Mouse (Mus musculus): Measurements from ENCODE around the gene Gpr1. TPM values are rescaled to one million over a fixed set of nuclear protein-coding genes. Genes with fewer than 3 reads are reported as not detected.

The Gpr1 gene
- polyA plus RNA-seq, 1 experiment from 2014 or later = 0.08 TPM

DNA sequence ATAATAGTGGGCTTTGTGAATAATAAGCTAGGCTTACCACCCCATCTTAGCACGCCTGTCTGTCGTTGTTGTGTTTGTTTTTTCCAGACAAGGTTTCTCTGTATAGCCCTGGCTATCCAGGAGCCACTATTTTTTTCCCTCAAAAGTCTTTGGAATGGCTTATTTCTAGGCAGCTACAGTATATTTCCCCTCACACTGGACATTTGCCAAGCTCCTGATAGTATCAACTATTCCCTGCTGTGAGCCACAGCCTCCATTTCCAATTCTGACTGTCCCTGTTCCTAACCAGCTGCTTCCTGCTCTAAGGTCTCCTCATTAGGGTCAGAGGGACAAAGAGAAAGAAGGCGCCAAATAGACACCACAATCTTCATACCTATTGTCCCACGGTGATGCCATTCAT is 40.8 kb upstream of the Gpr1 start:
- H3K27ac ChIP-seq (ENCODE audit: low read depth, low read length) = no peak overlapping the region
- no peaks in the 10 kb centered on the region for H3K36me3 ChIP-seq (ENCODE audit: control insufficient read depth, insufficient read depth, low read length)
- 0 out of 2 replicates have a peak, but pooled peaks cover 7% of the 10 kb centered on the region for H3K4me1 ChIP-seq (replicated peaks; ENCODE audit: control insufficient read depth, insufficient read depth, low read length)
- peak; percentile 42 for DNase-seq (ENCODE audit: low spot score)
- WGBS = 28% methylated on average over 4 of the region's 4 CpGs
- no peak overlapping the region for H3K9ac ChIP-seq (ENCODE audit: low read depth, low read length)
- H3K4me2 ChIP-seq (replicated peaks; ENCODE audit: low read depth, low read length) = no peak overlapping the region
- H3K4me3 ChIP-seq (ENCODE audit: low read depth, low read length) = no peak overlapping the region
- ATAC-seq (ENCODE audit: low FRiP score) = no peak
- H3K9me3 ChIP-seq (ENCODE audit: control insufficient read depth, low read length) = no peaks in the 10 kb centered on the region
- peaks cover 54% of the 10 kb centered on the region for H3K27me3 ChIP-seq (ENCODE audit: control insufficient read depth, insufficient read depth, low read length)

DNA sequence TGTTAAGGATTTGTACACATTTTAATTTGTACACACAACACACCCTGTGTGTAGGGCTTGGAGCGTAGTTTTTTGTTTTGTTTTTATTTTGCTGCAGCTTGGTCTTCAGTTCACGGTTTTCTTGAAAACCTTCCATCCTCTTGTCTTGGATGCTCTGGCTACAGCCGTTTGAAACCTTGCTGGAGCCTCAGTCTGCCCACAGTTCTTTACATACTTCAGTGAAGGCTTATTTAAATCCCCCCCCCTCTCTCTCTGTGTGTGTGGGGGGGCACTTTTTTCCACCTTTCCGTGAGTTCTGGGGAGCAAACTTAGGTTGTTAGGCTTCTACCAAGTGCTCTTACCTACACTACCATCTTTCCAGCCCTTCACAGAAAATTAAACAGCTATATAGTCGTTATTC is 38.9 kb upstream of the Gpr1 start:
- WGBS = 16% methylated on average over 5 of the region's 5 CpGs
- H3K9ac ChIP-seq (ENCODE audit: low read depth, low read length) = no peak overlapping the region
- no peak for ATAC-seq (ENCODE audit: low FRiP score)

DNA sequence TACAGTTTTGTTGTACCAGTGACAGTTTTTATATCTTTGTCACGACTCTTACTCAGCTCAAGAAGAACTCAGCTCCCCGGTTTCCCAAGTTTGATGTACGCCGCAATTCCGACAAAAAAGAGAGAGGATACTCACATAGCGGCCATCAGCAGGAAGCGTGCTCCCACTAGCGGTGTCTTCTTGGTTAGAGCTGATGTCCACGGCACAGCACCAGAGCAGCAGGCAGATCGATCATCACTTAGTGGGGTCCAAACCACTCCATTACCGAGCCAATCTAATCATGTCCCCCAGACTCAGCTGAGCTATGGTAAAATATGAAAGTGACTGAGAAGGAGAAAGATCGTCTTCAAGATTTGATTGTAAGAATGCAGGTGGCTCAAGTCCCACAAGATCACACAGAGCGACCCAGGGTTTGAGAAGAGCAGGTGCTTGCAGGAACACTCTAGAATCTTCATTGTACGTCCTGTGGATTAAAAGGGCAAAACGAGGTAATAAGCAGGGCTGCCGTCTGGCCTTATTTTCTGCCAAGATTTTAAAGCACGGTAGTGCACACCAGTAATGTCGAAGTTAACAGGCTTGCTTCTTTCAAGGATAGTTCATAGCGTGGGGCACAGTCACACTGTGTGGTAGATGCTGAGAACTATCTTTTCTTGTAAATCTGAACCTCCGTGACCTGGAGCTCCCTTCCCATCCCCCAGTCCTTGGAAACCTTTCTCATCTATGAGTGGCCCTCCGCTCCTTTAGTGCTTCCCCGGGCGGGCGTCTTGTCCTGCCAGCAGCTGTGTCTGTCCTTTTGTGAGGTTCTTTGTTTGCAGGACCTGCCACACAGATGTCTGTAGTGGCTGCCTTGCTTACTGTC is 38.2 kb upstream of the Gpr1 start:
- H3K4me2 ChIP-seq (replicated peaks; ENCODE audit: low read depth, low read length) = no peak overlapping the region; the same call in 1 of the 2 replicates
- DNase-seq (ENCODE audit: low spot score) = peak; percentile 66
- H3K4me1 ChIP-seq (replicated peaks; ENCODE audit: control insufficient read depth, insufficient read depth, low read length) = 0 out of 2 replicates have a peak, but pooled peaks cover 7% of the 10 kb centered on the region
- no peaks in the 10 kb centered on the region for H3K9me3 ChIP-seq (ENCODE audit: control insufficient read depth, low read length)
- H3K36me3 ChIP-seq (ENCODE audit: control insufficient read depth, insufficient read depth, low read length) = no peaks in the 10 kb centered on the region
- ATAC-seq (ENCODE audit: low FRiP score) = peak; percentile 59
- H3K4me3 ChIP-seq (ENCODE audit: low read depth, low read length) = no peak overlapping the region
- H3K27me3 ChIP-seq (ENCODE audit: control insufficient read depth, insufficient read depth, low read length) = peaks cover 59% of the 10 kb centered on the region
- H3K27ac ChIP-seq (ENCODE audit: low read depth, low read length) = peak overlapping the region; percentile 63
- no peak overlapping the region for H3K9ac ChIP-seq (ENCODE audit: low read depth, low read length)
- WGBS = 23% methylated on average over 24 of the region's 24 CpGs

More for the DNA sequence above, 38.9 kb upstream of the Gpr1 start:
- H3K27ac ChIP-seq (ENCODE audit: low read depth, low read length) = peak overlapping the region; percentile 63
- no peak overlapping the region for H3K4me3 ChIP-seq (ENCODE audit: low read depth, low read length)
- H3K36me3 ChIP-seq (ENCODE audit: control insufficient read depth, insufficient read depth, low read length) = no peaks in the 10 kb centered on the region
- H3K4me2 ChIP-seq (replicated peaks; ENCODE audit: low read depth, low read length) = no peak overlapping the region
- peaks cover 60% of the 10 kb centered on the region for H3K27me3 ChIP-seq (ENCODE audit: control insufficient read depth, insufficient read depth, low read length)
- H3K9me3 ChIP-seq (ENCODE audit: control insufficient read depth, low read length) = no peaks in the 10 kb centered on the region
- H3K4me1 ChIP-seq (replicated peaks; ENCODE audit: control insufficient read depth, insufficient read depth, low read length) = 0 out of 2 replicates have a peak, but pooled peaks cover 7% of the 10 kb centered on the region
- peak; percentile 49 for DNase-seq (ENCODE audit: low spot score)

DNA sequence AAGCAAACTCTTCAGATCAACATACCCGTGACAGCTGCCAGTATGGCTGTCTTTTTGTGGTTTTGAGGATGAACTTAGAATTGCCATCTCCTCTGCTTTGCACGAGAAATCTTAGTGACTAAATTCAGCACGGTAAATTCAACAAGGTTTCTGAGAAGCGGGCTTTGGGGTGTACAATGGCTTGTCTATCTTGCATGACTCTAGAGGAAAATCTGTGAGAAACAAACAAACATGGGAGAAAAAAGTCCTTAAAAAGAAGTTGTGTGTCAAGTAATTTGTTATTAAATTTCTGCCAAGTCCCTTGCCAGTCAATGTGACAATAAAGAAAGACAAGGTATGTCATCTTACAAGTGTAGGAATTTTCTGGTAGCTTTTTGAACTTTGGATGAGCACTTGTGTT is 34.9 kb upstream of the Gpr1 start:
- peaks cover 36% of the 10 kb centered on the region for H3K27me3 ChIP-seq (ENCODE audit: control insufficient read depth, insufficient read depth, low read length)
- H3K9me3 ChIP-seq (ENCODE audit: control insufficient read depth, low read length) = no peaks in the 10 kb centered on the region
- 0 out of 2 replicates have a peak, but pooled peaks cover 3% of the 10 kb centered on the region for H3K4me1 ChIP-seq (replicated peaks; ENCODE audit: control insufficient read depth, insufficient read depth, low read length)
- DNase-seq (ENCODE audit: low spot score) = no peak
- H3K9ac ChIP-seq (ENCODE audit: low read depth, low read length) = no peak overlapping the region
- H3K4me3 ChIP-seq (ENCODE audit: low read depth, low read length) = no peak overlapping the region
- no peak for ATAC-seq (ENCODE audit: low FRiP score)
- no peak overlapping the region for H3K4me2 ChIP-seq (replicated peaks; ENCODE audit: low read depth, low read length)
- WGBS = 45% methylated on average over 4 of the region's 4 CpGs
- no peaks in the 10 kb centered on the region for H3K36me3 ChIP-seq (ENCODE audit: control insufficient read depth, insufficient read depth, low read length)
- no peak overlapping the region for H3K27ac ChIP-seq (ENCODE audit: low read depth, low read length)

DNA sequence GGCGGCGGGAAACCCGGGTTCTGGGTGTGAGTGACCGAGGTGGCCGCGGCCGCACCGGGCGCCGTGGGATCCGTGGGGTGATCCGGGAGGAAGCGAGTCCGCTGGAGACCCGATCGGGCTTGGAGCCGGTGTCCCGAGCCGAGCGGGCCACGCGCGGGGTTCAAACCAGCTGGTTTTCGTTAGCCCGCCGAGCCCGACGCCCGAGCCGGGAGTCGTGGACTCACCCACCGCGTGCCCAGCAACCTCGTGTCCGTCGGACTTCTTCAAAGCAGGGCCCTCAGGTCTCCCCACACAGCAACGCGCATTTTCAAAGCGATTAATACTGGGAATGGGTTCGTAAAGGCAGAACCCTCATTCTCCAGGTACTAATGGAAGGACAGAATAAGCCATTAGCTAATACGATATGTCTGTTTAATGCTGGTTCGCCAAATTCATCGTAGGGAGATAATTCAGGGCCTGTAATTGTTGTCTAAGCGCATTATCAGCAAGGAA is 34.1 kb upstream of the Gpr1 start:
- H3K4me3 ChIP-seq (ENCODE audit: low read depth, low read length) = peak overlapping the region; percentile 20; the same call in 1 of the 2 replicates
- ATAC-seq (ENCODE audit: low FRiP score) (no peak), DNase-seq (ENCODE audit: low spot score) (peak; percentile 72)
- H3K4me2 ChIP-seq (replicated peaks; ENCODE audit: low read depth, low read length) = peak overlapping the region; percentile 33
- WGBS = 2% methylated on average over 44 of the region's 44 CpGs
- peaks cover 36% of the 10 kb centered on the region for H3K27me3 ChIP-seq (ENCODE audit: control insufficient read depth, insufficient read depth, low read length)
- H3K4me1 ChIP-seq (replicated peaks; ENCODE audit: control insufficient read depth, insufficient read depth, low read length) = 0 out of 2 replicates have a peak, but pooled peaks cover 3% of the 10 kb centered on the region
- peak overlapping the region; percentile 43; the same call in 1 of the 2 replicates for H3K9ac ChIP-seq (ENCODE audit: low read depth, low read length)
- H3K36me3 ChIP-seq (ENCODE audit: control insufficient read depth, insufficient read depth, low read length) = no peaks in the 10 kb centered on the region
- H3K9me3 ChIP-seq (ENCODE audit: control insufficient read depth, low read length) = no peaks in the 10 kb centered on the region
- H3K27ac ChIP-seq (ENCODE audit: low read depth, low read length) = no peak overlapping the region

DNA sequence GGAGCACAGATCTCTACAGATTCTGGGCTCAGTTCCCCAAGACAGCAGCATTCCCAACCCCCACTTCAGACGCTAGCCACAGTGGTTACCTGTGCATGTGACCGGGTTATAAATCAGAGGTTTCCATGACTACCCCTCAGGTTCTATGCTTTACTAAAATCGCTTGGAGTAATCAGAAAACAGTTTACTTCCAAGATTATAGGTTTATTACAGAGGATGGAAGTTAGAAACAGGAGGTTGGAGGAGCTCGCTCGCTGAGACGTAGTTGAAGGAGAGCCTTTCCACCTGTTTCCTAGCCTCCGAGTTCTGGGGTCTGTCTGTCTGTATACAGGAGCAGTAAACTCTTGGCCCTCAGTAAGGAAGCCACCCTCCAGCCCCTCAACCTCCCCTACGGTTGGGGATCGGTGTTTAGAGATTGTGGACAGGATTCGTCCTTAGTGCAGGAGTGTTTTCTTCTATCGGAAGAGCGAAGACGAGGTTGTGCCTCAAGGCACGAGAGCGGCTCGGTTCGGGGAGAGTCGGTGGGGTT is 33.6 kb upstream of the Gpr1 start:
- Histone ChIP-seq H3K4me3 (ENCODE audit: low read depth, low read length) (peak overlapping the region; percentile 20; the same call in 1 of the 2 replicates), H3K4me1 (replicated peaks; ENCODE audit: control insufficient read depth, insufficient read depth, low read length) (0 out of 2 replicates have a peak, but pooled peaks cover 2% of the 10 kb centered on the region), H3K27ac (ENCODE audit: low read depth, low read length) (no peak overlapping the region), H3K36me3 (ENCODE audit: control insufficient read depth, insufficient read depth, low read length) (no peaks in the 10 kb centered on the region), H3K9me3 (ENCODE audit: control insufficient read depth, low read length) (no peaks in the 10 kb centered on the region), H3K4me2 (replicated peaks; ENCODE audit: low read depth, low read length) (peak overlapping the region; percentile 33), H3K9ac (ENCODE audit: low read depth, low read length) (peak overlapping the region; percentile 43; the same call in 1 of the 2 replicates), H3K27me3 (ENCODE audit: control insufficient read depth, insufficient read depth, low read length) (peaks cover 36% of the 10 kb centered on the region)
- 0 out of 2 replicates have a peak, but pooled peaks have one; percentile 36 for ATAC-seq (ENCODE audit: low FRiP score)
- WGBS = 1% methylated on average over 18 of the region's 18 CpGs
- peak; percentile 70 for DNase-seq (ENCODE audit: low spot score)

DNA sequence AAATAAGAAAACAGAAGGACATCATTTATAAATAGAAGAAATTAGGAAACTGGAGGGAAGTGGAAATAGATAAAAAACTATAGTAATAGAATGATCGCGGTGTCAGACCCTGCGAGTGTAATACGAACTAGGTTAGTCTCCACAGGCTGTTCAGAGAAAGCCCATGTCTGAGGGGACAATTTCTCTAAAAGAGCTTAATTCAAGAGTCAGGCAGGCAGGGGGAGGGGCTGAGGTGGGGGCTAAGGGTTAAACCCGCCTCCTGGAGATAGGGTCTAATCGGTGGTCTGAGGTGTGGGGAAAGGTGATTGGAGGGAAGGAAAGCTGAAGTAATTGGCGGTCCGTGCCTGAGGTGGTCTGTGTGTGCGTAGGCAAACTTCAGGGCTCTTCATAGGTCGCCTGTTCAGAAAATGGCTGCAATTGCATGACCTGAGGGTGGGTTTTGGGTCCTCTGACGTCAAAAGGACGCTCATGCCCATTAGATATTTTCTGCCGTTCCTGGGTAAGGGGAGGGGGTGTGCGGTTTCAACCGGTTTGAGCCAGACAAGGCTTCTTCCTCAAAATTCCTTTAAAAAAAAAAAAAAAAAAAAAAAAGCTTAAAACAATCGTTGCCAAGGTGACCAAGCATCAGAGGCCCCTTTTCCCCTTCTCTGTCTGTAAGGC is 32.6 kb upstream of the Gpr1 start:
- peaks cover 28% of the 10 kb centered on the region for H3K27me3 ChIP-seq (ENCODE audit: control insufficient read depth, insufficient read depth, low read length)
- H3K27ac ChIP-seq (ENCODE audit: low read depth, low read length) = no peak overlapping the region

DNA sequence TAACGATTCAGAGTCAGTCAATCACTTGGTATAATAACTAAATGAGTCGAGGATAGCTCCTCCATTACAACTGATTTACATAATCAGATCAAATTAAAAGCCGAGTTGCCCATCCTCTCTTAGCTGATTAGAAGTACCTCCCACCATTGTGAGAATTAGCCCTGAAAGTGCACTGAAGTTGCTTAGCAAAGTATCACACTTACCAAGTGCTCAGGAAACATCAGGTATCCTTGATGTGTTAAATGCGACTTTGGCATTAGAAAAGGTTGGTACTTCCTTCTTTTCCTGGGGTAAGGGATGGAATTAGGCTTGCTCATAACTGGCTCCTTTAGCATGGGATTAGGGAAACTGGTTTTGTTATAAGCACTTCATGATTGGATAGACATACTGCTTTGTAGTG is 29.5 kb upstream of the Gpr1 start:
- WGBS = 72% methylated on average over 4 of the region's 4 CpGs
- Histone ChIP-seq H3K4me2 (replicated peaks; ENCODE audit: low read depth, low read length) (no peak overlapping the region), H3K9me3 (ENCODE audit: control insufficient read depth, low read length) (no peaks in the 10 kb centered on the region), H3K4me3 (ENCODE audit: low read depth, low read length) (no peak overlapping the region), H3K4me1 (replicated peaks; ENCODE audit: control insufficient read depth, insufficient read depth, low read length) (no peaks in the 10 kb centered on the region), H3K9ac (ENCODE audit: low read depth, low read length) (no peak overlapping the region), H3K36me3 (ENCODE audit: control insufficient read depth, insufficient read depth, low read length) (no peaks in the 10 kb centered on the region), H3K27ac (ENCODE audit: low read depth, low read length) (no peak overlapping the region), H3K27me3 (ENCODE audit: control insufficient read depth, insufficient read depth, low read length) (peaks cover 4% of the 10 kb centered on the region; the same call in 1 of the 2 replicates)
- ATAC-seq (ENCODE audit: low FRiP score) (no peak), DNase-seq (ENCODE audit: low spot score) (no peak)

More for the DNA sequence above, 32.6 kb upstream of the Gpr1 start:
- DNase-seq (ENCODE audit: low spot score) (peak; percentile 82), ATAC-seq (ENCODE audit: low FRiP score) (peak; percentile 89)
- H3K9me3 ChIP-seq (ENCODE audit: control insufficient read depth, low read length) = no peaks in the 10 kb centered on the region
- H3K36me3 ChIP-seq (ENCODE audit: control insufficient read depth, insufficient read depth, low read length) = no peaks in the 10 kb centered on the region
- WGBS = under 1% methylated on average over 16 of the region's 16 CpGs
- peak overlapping the region; percentile 19; the same call in 1 of the 2 replicates for H3K4me3 ChIP-seq (ENCODE audit: low read depth, low read length)
- no peaks in the 10 kb centered on the region for H3K4me1 ChIP-seq (replicated peaks; ENCODE audit: control insufficient read depth, insufficient read depth, low read length)
- no peak overlapping the region for H3K9ac ChIP-seq (ENCODE audit: low read depth, low read length)
- H3K4me2 ChIP-seq (replicated peaks; ENCODE audit: low read depth, low read length) = peak overlapping the region; percentile 32

Measured in hindbrain, embryonic 11.5 days (tissue).